Mouse (Mus musculus) myocyte (in vitro differentiated cells): ENCODE measurements around the gene Eed. TPM values are rescaled to one million over a fixed set of nuclear protein-coding genes. Genes with fewer than 3 reads are reported as not detected.

ENCODE experiments used
- H3K27me3 ChIP-seq: one replicate; pipeline ENCODE4 v1.6.1; 2011; ENCODE audit not compliant: control insufficient read depth, insufficient read depth, insufficient read length
- H3K36me3 ChIP-seq: one replicate; pipeline ENCODE4 v1.6.1; 2011; ENCODE audit not compliant: control insufficient read depth, insufficient read depth
- H3K4me2 ChIP-seq: one replicate; pipeline ENCODE4 v1.6.1; 2011; ENCODE audit warnings: low read depth, control low read depth
- H3K4me3 ChIP-seq: one replicate; pipeline ENCODE4 v1.5.1; 2011; ENCODE audit warnings: mild to moderate bottlenecking, control low read depth, moderate library complexity
- H3K79me2 ChIP-seq: one replicate; pipeline ENCODE4 v1.6.1; 2011; ENCODE audit not compliant: control insufficient read depth, insufficient read depth
- H3ac ChIP-seq: one replicate; pipeline ENCODE4 v1.6.1; 2011; ENCODE audit not compliant: control insufficient read depth, insufficient read length
- CEBPB ChIP-seq: IDR thresholded peaks from 2 replicates; pipeline ENCODE4 v1.6.1; 2011; ENCODE audit warnings: mild to moderate bottlenecking, moderate library complexity; ENCODE audit not compliant: poor library complexity, insufficient read depth, severe bottlenecking
- E2F4 ChIP-seq: IDR thresholded peaks from one replicate; pipeline ENCODE4 v1.6.1; 2011; ENCODE audit warnings: mild to moderate bottlenecking, control low read depth, moderate library complexity; ENCODE audit not compliant: insufficient read depth
- MAX ChIP-seq: IDR thresholded peaks from one replicate; pipeline ENCODE4 v1.6.1; 2011; ENCODE audit warnings: low read depth, mild to moderate bottlenecking, control low read depth
- MYOD1 ChIP-seq, 3 experiments: IDR thresholded peaks; one replicate each; pipeline ENCODE4 v1.6.1; 2011; ENCODE audit warnings: control low read depth in 2 of 3, low read depth in 2 of 3, mild to moderate bottlenecking in 2 of 3, moderate library complexity in 1 of 3; ENCODE audit not compliant: insufficient read length in 2 of 3, control insufficient read depth in 1 of 3
- MYOG ChIP-seq, 3 experiments: IDR thresholded peaks; one replicate each; pipeline ENCODE4 v1.6.1; 2011; ENCODE audit warnings: control low read depth in 2 of 3, low read depth in 2 of 3, mild to moderate bottlenecking in 2 of 3; ENCODE audit not compliant: insufficient read length in 2 of 3, control insufficient read depth in 1 of 3, insufficient read depth in 1 of 3
- POLR2A ChIP-seq: IDR thresholded peaks from one replicate; pipeline ENCODE4 v1.6.1; 2011; ENCODE audit warnings: low read depth, mild to moderate bottlenecking, control low read depth, moderate library complexity; ENCODE audit not compliant: insufficient read length
- POLR2AphosphoS2 ChIP-seq: IDR thresholded peaks from one replicate; pipeline ENCODE4 v1.6.1; 2011; ENCODE audit warnings: low read depth, control low read depth; ENCODE audit not compliant: insufficient read length
- REST ChIP-seq: IDR thresholded peaks from one replicate; pipeline ENCODE4 v1.6.1; 2011; ENCODE audit warnings: mild to moderate bottlenecking, control low read depth, moderate library complexity; ENCODE audit not compliant: insufficient read depth, insufficient read length
- SRF ChIP-seq: IDR thresholded peaks from one replicate; pipeline ENCODE4 v1.6.1; 2011; ENCODE audit warnings: low read depth; ENCODE audit not compliant: control insufficient read depth, insufficient read length
- TCF12 ChIP-seq: IDR thresholded peaks from one replicate; pipeline ENCODE4 v1.6.1; 2011; ENCODE audit warnings: mild to moderate bottlenecking, control low read depth; ENCODE audit not compliant: poor library complexity, insufficient read depth, severe bottlenecking
- TCF3 ChIP-seq: IDR thresholded peaks from one replicate; pipeline ENCODE4 v1.6.1; 2011; ENCODE audit warnings: low read depth, control low read depth; ENCODE audit not compliant: insufficient read length
- USF1 ChIP-seq: IDR thresholded peaks from one replicate; pipeline ENCODE4 v1.6.1; 2011; ENCODE audit warnings: low read depth, mild to moderate bottlenecking, control low read depth, moderate library complexity
- polyA plus RNA-seq: library from polyadenylated mRNA; unstranded; fragments of >200 nt; fragmentation: generic; extraction: Trizol; gene quantifications from one replicate; pipeline ENCODE4 v1.2.1, GENCODE M21; 2012; ENCODE audit warnings: missing spikeins

The Eed gene
- polyA plus RNA-seq, 1 experiment = 25.7 TPM

DNA sequence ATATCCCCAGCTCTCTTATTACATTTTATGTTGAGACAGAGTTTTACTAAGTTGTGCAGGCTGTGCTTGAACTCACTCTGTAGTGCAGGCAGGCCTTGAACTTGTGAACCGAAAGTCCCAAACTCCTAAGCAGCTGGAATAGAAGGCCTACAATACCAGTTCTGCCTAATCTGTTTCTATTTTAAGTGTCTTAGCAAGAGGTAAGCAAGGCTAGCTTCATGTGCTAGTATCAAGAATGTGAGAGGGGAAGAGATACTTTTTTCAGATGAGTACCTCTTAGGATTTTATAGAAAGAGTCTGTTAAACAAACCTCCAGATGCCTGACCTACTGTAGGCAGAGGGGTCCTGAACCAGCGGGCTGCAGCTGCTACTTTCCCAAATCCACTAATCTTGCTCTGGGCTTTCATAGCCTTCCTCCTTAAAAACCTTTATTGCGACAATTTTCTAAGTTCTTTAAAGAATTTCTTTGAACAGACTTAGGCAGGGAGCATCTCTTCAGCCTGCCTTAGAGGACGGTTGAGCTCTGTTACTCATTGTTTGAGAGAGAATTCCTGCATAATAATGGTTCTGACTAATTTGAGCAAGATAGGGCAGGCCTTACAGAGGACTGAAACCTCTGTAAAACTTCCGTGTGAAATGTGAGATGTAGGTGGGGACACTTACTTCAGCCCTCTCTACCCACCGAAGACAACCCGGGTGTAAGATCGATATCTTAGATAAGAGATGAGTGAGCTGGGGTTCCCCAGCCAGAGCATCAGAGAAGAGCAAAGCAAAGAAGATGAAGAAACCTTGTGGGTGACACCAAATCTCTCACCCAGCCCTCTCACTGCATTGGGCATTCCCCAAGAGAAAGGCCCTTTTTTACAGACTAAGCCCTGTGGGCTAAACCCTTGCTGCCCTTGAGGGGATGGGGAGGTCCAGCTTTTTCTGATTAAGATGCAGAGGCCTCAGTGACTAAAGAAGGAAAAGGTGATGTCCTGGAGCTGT lies 26.2 kb upstream of the Eed start:
- TF ChIP-seq POLR2AphosphoS2 (no peak), REST (no peak), POLR2A (no peak), TCF12 (no peak), MAX (no peak), E2F4 (no peak), CEBPB (no peak), MYOG (IDR thresholded peaks at IDR 0.05; ENCODE audit: control insufficient read depth in 1 of 3, insufficient read depth in 1 of 3, insufficient read length in 2 of 3, low read depth in 2 of 3) (no peak), TCF3 (no peak), USF1 (no peak), SRF (no peak), MYOD1 (IDR thresholded peaks at IDR 0.05; ENCODE audit: control insufficient read depth in 1 of 3, insufficient read length in 2 of 3, low read depth in 2 of 3) (no peak)

DNA sequence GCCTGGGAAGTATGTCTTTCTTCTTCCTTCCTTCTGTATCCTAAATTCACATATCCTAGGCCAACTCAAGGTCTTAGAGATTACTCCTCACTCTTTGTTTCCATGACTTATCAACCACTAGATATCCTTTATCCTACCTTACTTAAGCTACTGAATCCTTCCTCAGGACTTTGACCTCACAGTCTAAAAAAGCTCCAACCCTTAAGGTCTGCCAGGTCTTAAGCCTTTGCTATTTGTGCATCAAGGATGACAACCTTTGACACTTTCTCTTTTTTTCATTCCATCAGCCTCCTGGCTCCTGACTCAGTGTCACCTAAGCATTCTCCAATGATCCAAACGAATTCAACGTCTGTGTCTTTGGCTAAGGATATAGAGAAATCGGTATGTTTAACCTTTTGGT lies 24.0 kb upstream of the Eed start:
- Histone ChIP-seq H3K27me3 (no peaks in the 10 kb centered on the region), H3K4me2 (no peak overlapping the region), H3ac (no peak overlapping the region), H3K4me3 (no peak overlapping the region), H3K79me2 (no peaks in the 10 kb centered on the region), H3K36me3 (no peaks in the 10 kb centered on the region)
- TF ChIP-seq TCF3 = no peak
- TF ChIP-seq REST = no peak
- TF ChIP-seq SRF = no peak
- no peak for TF ChIP-seq MYOG (IDR thresholded peaks at IDR 0.05; ENCODE audit: control insufficient read depth in 1 of 3, insufficient read depth in 1 of 3, insufficient read length in 2 of 3, low read depth in 2 of 3)
- TF ChIP-seq MAX = no peak
- TF ChIP-seq MYOD1 (IDR thresholded peaks at IDR 0.05; ENCODE audit: control insufficient read depth in 1 of 3, insufficient read length in 2 of 3, low read depth in 2 of 3) = no peak
- TF ChIP-seq CEBPB = no peak
- TF ChIP-seq TCF12 = no peak
- TF ChIP-seq E2F4 = no peak
- TF ChIP-seq USF1 = no peak
- no peak for TF ChIP-seq POLR2AphosphoS2
- no peak for TF ChIP-seq POLR2A

More for the DNA sequence above, 26.2 kb upstream of the Eed start:
- H3ac ChIP-seq = no peak overlapping the region
- no peaks in the 10 kb centered on the region for H3K36me3 ChIP-seq
- no peaks in the 10 kb centered on the region for H3K79me2 ChIP-seq
- no peaks in the 10 kb centered on the region for H3K27me3 ChIP-seq
- no peak overlapping the region for H3K4me2 ChIP-seq
- H3K4me3 ChIP-seq = no peak overlapping the region

DNA sequence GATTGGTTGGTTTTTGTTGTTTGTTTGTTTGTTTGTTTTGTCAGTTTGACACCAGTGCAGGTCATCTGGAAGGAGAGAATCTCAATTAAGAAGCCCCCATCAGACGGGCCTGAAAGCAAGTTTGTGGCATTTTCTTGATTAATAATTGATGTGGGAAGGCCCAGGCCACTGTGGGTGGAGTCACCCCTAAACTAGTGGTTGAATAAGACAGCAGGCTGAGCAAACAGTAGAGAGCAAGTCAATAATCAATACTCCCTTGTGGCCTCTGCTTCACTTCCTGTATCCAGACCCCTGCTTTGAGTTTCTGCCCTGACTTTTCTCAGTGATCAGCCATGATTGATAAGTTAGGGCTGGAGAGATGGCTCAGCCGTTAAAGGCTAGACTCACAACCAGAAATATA lies 21.6 kb upstream of the Eed start:
- Histone ChIP-seq H3K27me3 (no peaks in the 10 kb centered on the region), H3K36me3 (no peaks in the 10 kb centered on the region), H3K79me2 (no peaks in the 10 kb centered on the region), H3K4me3 (no peak overlapping the region), H3ac (no peak overlapping the region), H3K4me2 (no peak overlapping the region)
- no peak for TF ChIP-seq MYOD1 (IDR thresholded peaks at IDR 0.05; ENCODE audit: control insufficient read depth in 1 of 3, insufficient read length in 2 of 3, low read depth in 2 of 3)
- no peak for TF ChIP-seq MYOG (IDR thresholded peaks at IDR 0.05; ENCODE audit: control insufficient read depth in 1 of 3, insufficient read depth in 1 of 3, insufficient read length in 2 of 3, low read depth in 2 of 3)
- no peak for TF ChIP-seq MAX
- no peak for TF ChIP-seq TCF12
- no peak for TF ChIP-seq REST
- no peak for TF ChIP-seq CEBPB
- no peak for TF ChIP-seq TCF3
- no peak for TF ChIP-seq E2F4
- TF ChIP-seq SRF = no peak
- TF ChIP-seq POLR2A = no peak

DNA sequence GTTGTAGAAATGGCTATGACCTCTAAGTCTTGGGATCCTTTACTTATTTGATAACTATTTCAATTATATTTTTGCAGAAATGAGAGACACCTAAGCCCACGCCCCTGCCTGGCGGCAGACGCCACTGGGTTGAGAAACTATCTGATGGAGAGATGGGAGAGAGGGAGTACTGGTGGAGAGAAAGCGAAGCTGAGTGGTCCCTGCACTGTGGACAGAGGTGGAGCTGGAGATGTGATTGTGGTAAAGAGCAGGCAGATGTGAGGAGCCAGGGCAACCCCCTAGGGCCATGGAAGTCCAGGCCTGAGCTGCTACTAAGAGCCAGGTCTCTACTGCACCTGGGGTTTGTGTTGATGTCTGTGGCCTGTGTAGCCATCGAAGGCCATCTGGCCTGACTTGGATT lies 18.7 kb upstream of the Eed start:
- H3K4me3 ChIP-seq = no peak overlapping the region
- no peaks in the 10 kb centered on the region for H3K27me3 ChIP-seq
- H3K36me3 ChIP-seq = no peaks in the 10 kb centered on the region
- no peak overlapping the region for H3K4me2 ChIP-seq
- TF ChIP-seq USF1 = no peak
- TF ChIP-seq REST = no peak
- TF ChIP-seq E2F4 = no peak
- TF ChIP-seq CEBPB = no peak
- TF ChIP-seq MYOD1 (IDR thresholded peaks at IDR 0.05; ENCODE audit: control insufficient read depth in 1 of 3, insufficient read length in 2 of 3, low read depth in 2 of 3) = no peak
- no peak for TF ChIP-seq MYOG (IDR thresholded peaks at IDR 0.05; ENCODE audit: control insufficient read depth in 1 of 3, insufficient read depth in 1 of 3, insufficient read length in 2 of 3, low read depth in 2 of 3)
- no peak for TF ChIP-seq SRF
- TF ChIP-seq TCF12 = no peak
- TF ChIP-seq POLR2AphosphoS2 = no peak
- no peak overlapping the region for H3ac ChIP-seq
- H3K79me2 ChIP-seq = no peaks in the 10 kb centered on the region
